Mouse (Mus musculus) cerebellum, adult 18-20 months (tissue): ENCODE data around the gene Olfr1173.

ENCODE experiments used
- DNase-seq, 2 experiments: peaks; one replicate each; pipeline ENCODE4 v3.0.0; 2021

Olfr1173 gene

GRCm38 (mm10) chr2:88279775-88280174 is at the start of gene Olfr1173:
TSS of gene Olfr1173 (minus strand) at chr2:88279875.
- DNase-seq = no peak

DNA sequence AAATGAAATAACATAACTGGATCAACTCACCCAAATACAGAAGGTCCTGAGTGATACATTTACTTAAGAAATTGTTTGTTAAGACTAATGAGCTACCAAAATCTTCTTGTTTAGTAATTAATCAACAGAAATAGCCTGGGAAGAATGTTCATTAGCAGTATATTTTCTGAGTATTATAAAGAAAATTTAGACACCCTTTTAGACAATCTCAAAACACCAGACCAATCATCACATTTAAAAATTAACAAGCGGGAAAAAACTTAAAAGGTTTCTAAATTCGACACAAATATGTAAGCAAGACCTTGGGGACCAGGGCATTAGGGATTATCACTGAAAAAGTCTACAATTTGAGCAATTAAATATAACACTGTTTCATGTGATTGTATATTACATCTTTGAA is 47.4 kb upstream of the Olfr1173 start, which contains the start of gene Olfr1175-ps:
Gene Olfr1175-ps (minus strand): TSS at position 101 of the 400 bp plus-strand sequence.
- DNase-seq = no peak

DNA sequence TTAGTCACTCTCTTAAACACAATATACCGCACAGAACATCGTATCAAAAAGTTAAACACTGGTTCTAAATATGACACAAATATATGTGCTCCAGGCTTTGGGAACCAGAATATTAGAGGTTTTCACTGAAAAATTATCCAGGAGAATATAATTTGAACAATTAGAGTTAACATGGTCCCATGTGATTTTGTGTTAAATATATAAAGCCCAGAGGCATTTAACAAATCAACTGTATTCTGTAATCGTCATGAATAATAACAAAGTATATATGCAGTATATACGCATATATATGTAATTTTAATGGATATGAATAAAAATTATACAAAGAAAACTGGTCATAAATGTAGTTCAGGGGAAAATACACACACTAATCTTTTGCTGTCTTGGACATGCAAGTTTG is 35.4 kb upstream of the Olfr1173 start, which contains the start of gene Olfr1174-ps:
Gene Olfr1174-ps (minus strand): TSS at position 101 of the 400 bp plus-strand sequence.
- DNase-seq = no peak

DNA sequence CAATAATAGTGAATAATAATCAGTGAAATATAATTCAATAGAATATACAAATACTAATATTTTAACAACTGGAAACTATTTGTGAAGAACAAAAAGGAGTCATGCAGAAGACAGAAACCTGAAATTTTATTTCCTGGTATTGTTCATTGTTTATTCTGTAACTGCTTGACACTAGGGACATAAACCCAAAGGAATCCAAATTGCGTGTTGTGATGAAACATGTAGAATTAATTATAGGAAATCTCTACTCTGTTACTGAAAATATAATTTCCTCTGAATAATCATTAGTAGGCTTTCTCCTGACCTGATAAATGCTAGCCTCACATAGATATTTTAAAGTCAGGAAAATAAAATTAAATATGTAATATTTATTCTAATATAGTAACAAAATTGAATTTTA is 51.4 kb downstream of the Olfr1173 start, which contains the start of gene Olfr1170:
Gene Olfr1170 (minus strand): TSS at position 101 of the 400 bp plus-strand sequence.
- no peak for DNase-seq
